Mouse (Mus musculus) intestine, postnatal 0 days (tissue): Measurements from ENCODE around the gene 0610037L13Rik. TPM values are rescaled to one million over a fixed set of nuclear protein-coding genes. Genes with fewer than 3 reads are reported as not detected.

Source experiments
- ATAC-seq: fragments of 200-750 bp; cut with Nextera tagmentation; 2 replicates; pipeline ENCODE4 v1.8.0; 2017; ENCODE audit warnings: mild to moderate bottlenecking, moderate TSS enrichment, moderate library complexity
- H3K27ac ChIP-seq: fragments of 300-500 bp; sonication (generic); 2 replicates; pipeline ENCODE4 v1.5.1; 2014; ENCODE audit warnings: mild to moderate bottlenecking, low read depth, low read length, moderate library complexity
- H3K27me3 ChIP-seq: fragments of 300-500 bp; sonication (generic); replicated peaks from 2 replicates; pipeline ENCODE4 v1.6.1; 2014; ENCODE audit warnings: low read length, mixed read lengths; ENCODE audit not compliant: control insufficient read depth, insufficient read depth
- H3K36me3 ChIP-seq: fragments of 300-500 bp; sonication (generic); 2 replicates; pipeline ENCODE4 v1.6.1; 2014; ENCODE audit warnings: mild to moderate bottlenecking, moderate library complexity; ENCODE audit not compliant: control insufficient read depth, insufficient read depth
- H3K4me1 ChIP-seq: fragments of 300-500 bp; sonication (generic); replicated peaks from 2 replicates; pipeline ENCODE4 v1.6.1; 2014; ENCODE audit warnings: antibody characterized with exemption, low read length, mixed read lengths; ENCODE audit not compliant: control insufficient read depth, insufficient read depth
- H3K4me2 ChIP-seq: fragments of 300-500 bp; sonication (generic); replicated peaks from 2 replicates; pipeline ENCODE4 v1.6.1; 2014; ENCODE audit warnings: low read depth, mild to moderate bottlenecking, moderate library complexity
- H3K4me3 ChIP-seq: fragments of 300-500 bp; sonication (generic); 2 replicates; pipeline ENCODE4 v1.5.1; 2014; ENCODE audit warnings: low read depth, low read length
- H3K9ac ChIP-seq: fragments of 300-500 bp; sonication (generic); 2 replicates; pipeline ENCODE4 v1.6.1; 2014; ENCODE audit warnings: mild to moderate bottlenecking, low read depth, low read length
- H3K9me3 ChIP-seq: fragments of 300-500 bp; sonication (generic); 2 replicates; pipeline ENCODE4 v1.6.1; 2016; ENCODE audit warnings: mixed run types; ENCODE audit not compliant: control insufficient read depth
- CTCF ChIP-seq: sonication (generic); IDR thresholded peaks from 2 replicates; pipeline ENCODE4 v1.5.1; 2016; ENCODE audit warnings: low read depth, mild to moderate bottlenecking, control low read depth, antibody characterized with exemption, moderate library complexity
- WGBS: fragments of 180-500 bp; shearing (Covaris S2); extraction: QIAGEN DNeasy Blood & Tissue Kit; methylation state at CpG from one replicate; pipeline ENCODE4 v1.1.7; 2014; 5-methylcytosine and 5-hydroxymethylcytosine counted together
- polyA plus RNA-seq: library from polyadenylated mRNA; unstranded; fragments of >200 nt; fragmentation: Nextera tagmentation; extraction: Ambion mirVana; gene quantifications from 2 replicates; pipeline ENCODE4 v1.2.1, GENCODE M21; 2015

Gene 0610037L13Rik
- polyA plus RNA-seq, 1 experiment from 2014 or later: 76.2 TPM

GRCm38 (mm10) chr4:107933239-107933638 is 43.6 kb downstream of the 0610037L13Rik start:
- Histone ChIP-seq H3K9ac (no peak overlapping the region), H3K36me3 (no peaks in the 10 kb centered on the region), H3K27ac (no peak overlapping the region), H3K27me3 (no peaks in the 10 kb centered on the region), H3K4me3 (no peak overlapping the region), H3K9me3 (no peaks in the 10 kb centered on the region), H3K4me1 (no peaks in the 10 kb centered on the region), H3K4me2 (no peak overlapping the region)
- WGBS: 73% methylated on average over 8 of the region's 8 CpGs
- ATAC-seq: no peak
- TF ChIP-seq CTCF: no peak

- no peaks in the 10 kb centered on the region for H3K27me3 ChIP-seq
- WGBS: 63% methylated on average over 3 of the region's 3 CpGs
- TF ChIP-seq CTCF: no peak
- no peaks in the 10 kb centered on the region for H3K9me3 ChIP-seq
- no peak for ATAC-seq
- no peak overlapping the region for H3K27ac ChIP-seq
- no peaks in the 10 kb centered on the region for H3K4me1 ChIP-seq
- H3K4me2 ChIP-seq: no peak overlapping the region
- H3K36me3 ChIP-seq: no peaks in the 10 kb centered on the region
- H3K9ac ChIP-seq: no peak overlapping the region
- no peak overlapping the region for H3K4me3 ChIP-seq
Observed at GRCm38 (mm10) chr4:107935254-107935653, 45.6 kb downstream of the 0610037L13Rik start.

- ATAC-seq: peak; percentile 68
- no peaks in the 10 kb centered on the region for H3K9me3 ChIP-seq
- 13% methylated on average over 6 of the region's 6 CpGs for WGBS
- no peak overlapping the region for H3K27ac ChIP-seq
- no peak overlapping the region for H3K4me2 ChIP-seq
- peak; percentile 77 for TF ChIP-seq CTCF
- no peak overlapping the region for H3K4me3 ChIP-seq
- H3K36me3 ChIP-seq: no peaks in the 10 kb centered on the region
- no peaks in the 10 kb centered on the region for H3K27me3 ChIP-seq
- no peak overlapping the region for H3K9ac ChIP-seq
- no peaks in the 10 kb centered on the region for H3K4me1 ChIP-seq
Observed at GRCm38 (mm10) chr4:107937338-107937737, 47.7 kb downstream of the 0610037L13Rik start.

- Histone ChIP-seq H3K9me3 (no peaks in the 10 kb centered on the region), H3K4me1 (no peaks in the 10 kb centered on the region), H3K4me2 (no peak overlapping the region), H3K4me3 (no peak overlapping the region), H3K27me3 (no peaks in the 10 kb centered on the region), H3K9ac (no peak overlapping the region), H3K36me3 (no peaks in the 10 kb centered on the region), H3K27ac (no peak overlapping the region)
- WGBS: 81% methylated on average over 2 of the region's 2 CpGs
- no peak for ATAC-seq
- TF ChIP-seq CTCF: no peak
Observed at GRCm38 (mm10) chr4:107938124-107938523, 48.5 kb downstream of the 0610037L13Rik start.

GRCm38 (mm10) chr4:107942741-107943140 is 53.1 kb downstream of the 0610037L13Rik start:
- TF ChIP-seq CTCF: no peak
- H3K27me3 ChIP-seq: no peaks in the 10 kb centered on the region
- no peak for ATAC-seq
- H3K4me2 ChIP-seq: no peak overlapping the region
- WGBS: 79% methylated on average over 7 of the region's 7 CpGs
- H3K4me3 ChIP-seq: no peak overlapping the region
- no peaks in the 10 kb centered on the region for H3K36me3 ChIP-seq
- no peaks in the 10 kb centered on the region for H3K9me3 ChIP-seq
- no peak overlapping the region for H3K27ac ChIP-seq
- H3K4me1 ChIP-seq: no peaks in the 10 kb centered on the region
- H3K9ac ChIP-seq: no peak overlapping the region

GRCm38 (mm10) chr4:107944141-107944540 is 54.5 kb downstream of the 0610037L13Rik start:
- Histone ChIP-seq H3K4me3 (no peak overlapping the region), H3K9me3 (no peaks in the 10 kb centered on the region), H3K27ac (no peak overlapping the region), H3K4me2 (no peak overlapping the region), H3K27me3 (no peaks in the 10 kb centered on the region), H3K4me1 (no peaks in the 10 kb centered on the region), H3K9ac (no peak overlapping the region), H3K36me3 (no peaks in the 10 kb centered on the region)
- 89% methylated on average over 2 of the region's 2 CpGs for WGBS
- no peak for TF ChIP-seq CTCF
- ATAC-seq: no peak

Other genes with a start within 250 kb of the 0610037L13Rik start
- gene Dmrtb1, start 205.6 kb upstream of the 0610037L13Rik start, polyA plus RNA-seq: not detected in 2 replicates
- gene Lrp8, start 87.6 kb upstream of the 0610037L13Rik start, polyA plus RNA-seq: 0.66 and 0.82 TPM in 2 replicates
- gene Magoh, start 10.1 kb upstream of the 0610037L13Rik start, polyA plus RNA-seq: 114 and 121 TPM in 2 replicates
- gene Cpt2, start 33.8 kb downstream of the 0610037L13Rik start, polyA plus RNA-seq: 128 and 130 TPM in 2 replicates
- 0.10 and 0.14 TPM in 2 replicates for gene Slc1a7, start 78.5 kb downstream of the 0610037L13Rik start, polyA plus RNA-seq
- 5.0 and 6.5 TPM in 2 replicates for gene Podn, start 206.6 kb downstream of the 0610037L13Rik start, polyA plus RNA-seq